Mouse (Mus musculus) frontal cortex, postnatal 25 days (tissue): ENCODE measurements around the gene Hist1h2ap.
"Not testable (repeated sequence)": the region's sequence is repeated elsewhere in the genome, so short reads cannot be mapped to it uniquely, and the experiment has no call there.

ENCODE experiments used
- DNase-seq, 2 experiments: peaks; one replicate each; pipeline ENCODE4 v3.0.0; 2022; ENCODE audit warnings: low spot score in 2 of 2

The Hist1h2ap gene

GRCm38 (mm10) chr13:21810073-21810472 lies 23.2 kb downstream of the Hist1h2ap start, which contains the start of the genes Hist1h2bq and Hist1h2ao:
Hist1h2bq (minus strand) TSS chr13:21810197.
Hist1h2ao (plus strand) TSS chr13:21810465.
- DNase-seq, result not testable (repeated sequence)

GRCm38 (mm10) chr13:21803058-21803457 lies 30.2 kb downstream of the Hist1h2ap start:
- not testable (repeated sequence) for DNase-seq

- DNase-seq, result not testable (repeated sequence)
Observed at GRCm38 (mm10) chr13:21797163-21797562, 36.1 kb downstream of the Hist1h2ap start.

GRCm38 (mm10) chr13:21795584-21795983 lies 37.7 kb downstream of the Hist1h2ap start:
- no peak for DNase-seq

GRCm38 (mm10) chr13:21790601-21791283 lies 42.6 kb downstream of the Hist1h2ap start:
- no peak for DNase-seq

GRCm38 (mm10) chr13:21789925-21790324 lies 43.4 kb downstream of the Hist1h2ap start:
- no peak for DNase-seq

- no peak for DNase-seq
Observed at GRCm38 (mm10) chr13:21787760-21788593, 45.3 kb downstream of the Hist1h2ap start.

GRCm38 (mm10) chr13:21786899-21787629 lies 46.2 kb downstream of the Hist1h2ap start, which contains the start of the genes Hist1h2an and Hist1h2bp:
Hist1h2an (minus strand) TSS chr13:21787218.
Hist1h2bp (plus strand) TSS chr13:21787461.
- peak; percentile 70 to 82 for DNase-seq

- no peak for DNase-seq
Observed at GRCm38 (mm10) chr13:21786189-21786898, 47.0 kb downstream of the Hist1h2ap start.

- DNase-seq, result no peak
Observed at GRCm38 (mm10) chr13:21784311-21784710, 49.0 kb downstream of the Hist1h2ap start.

GRCm38 (mm10) chr13:21783734-21784161 lies 49.6 kb downstream of the Hist1h2ap start:
- DNase-seq, result no peak

GRCm38 (mm10) chr13:21783255-21783617 lies 50.1 kb downstream of the Hist1h2ap start, which contains the start of gene Hist1h3i:
Hist1h3i (minus strand) TSS chr13:21783370.
- DNase-seq, result peak; percentile 11 to 30
